Mouse (Mus musculus) liver, embryonic 13.5 days (tissue): ENCODE results near the gene Rhox7a. TPM values are rescaled to one million over a fixed set of nuclear protein-coding genes. Genes with fewer than 3 reads are reported as not detected.
"Not testable (repeated sequence)": the region's sequence is repeated elsewhere in the genome, so short reads cannot be mapped to it uniquely, and the experiment has no call there.

ENCODE experiments used
- ATAC-seq: fragments of 200-750 bp; cut with Nextera tagmentation; 2 replicates; pipeline ENCODE4 v1.8.0; 2017; ENCODE audit warnings: low read depth, mild to moderate bottlenecking, moderate number of reproducible peaks, moderate library complexity
- DNase-seq: peaks from one replicate; pipeline ENCODE4 v3.0.0; 2022
- H3K27ac ChIP-seq: fragments of 300-500 bp; sonication (generic); 2 replicates; pipeline ENCODE4 v1.5.1; 2015; ENCODE audit warnings: moderate library complexity, mild to moderate bottlenecking, inconsistent platforms
- H3K27me3 ChIP-seq: fragments of 300-500 bp; sonication (generic); 2 replicates; pipeline ENCODE4 v1.6.1; 2015; ENCODE audit warnings: mild to moderate bottlenecking, inconsistent platforms
- H3K36me3 ChIP-seq: fragments of 300-500 bp; sonication (generic); 2 replicates; pipeline ENCODE4 v1.6.1; 2015; ENCODE audit warnings: mild to moderate bottlenecking, inconsistent platforms
- H3K4me1 ChIP-seq: fragments of 300-500 bp; sonication (generic); replicated peaks from 2 replicates; pipeline ENCODE4 v1.6.1; 2015; ENCODE audit warnings: inconsistent platforms
- H3K4me2 ChIP-seq: fragments of 300-500 bp; sonication (generic); 2 replicates; pipeline ENCODE4 v1.6.1; 2015; ENCODE audit warnings: inconsistent platforms, mild to moderate bottlenecking, moderate library complexity
- H3K4me3 ChIP-seq: fragments of 300-500 bp; sonication (generic); replicated peaks from 2 replicates; pipeline ENCODE4 v1.5.1; 2015; ENCODE audit warnings: mild to moderate bottlenecking, inconsistent platforms
- H3K9ac ChIP-seq: fragments of 300-500 bp; sonication (generic); 2 replicates; pipeline ENCODE4 v1.6.1; 2015; ENCODE audit warnings: mild to moderate bottlenecking, inconsistent platforms
- H3K9me3 ChIP-seq: fragments of 300-500 bp; sonication (generic); replicated peaks from 2 replicates; pipeline ENCODE4 v1.6.1; 2016; ENCODE audit warnings: inconsistent platforms
- WGBS: fragments of 180-500 bp; shearing (Covaris S2); methylation state at CpG from one replicate; pipeline ENCODE4 v1.1.7; 2015; ENCODE audit not compliant: insufficient replicate concordance; 5-methylcytosine and 5-hydroxymethylcytosine counted together
- polyA plus RNA-seq: library from polyadenylated mRNA; unstranded; fragments of >200 nt; fragmentation: Nextera tagmentation; extraction: Ambion mirVana; gene quantifications from 2 replicates; pipeline ENCODE4 v1.2.1, GENCODE M21; 2015

Gene Rhox7a
- polyA plus RNA-seq, result not detected in 2 replicates

DNA sequence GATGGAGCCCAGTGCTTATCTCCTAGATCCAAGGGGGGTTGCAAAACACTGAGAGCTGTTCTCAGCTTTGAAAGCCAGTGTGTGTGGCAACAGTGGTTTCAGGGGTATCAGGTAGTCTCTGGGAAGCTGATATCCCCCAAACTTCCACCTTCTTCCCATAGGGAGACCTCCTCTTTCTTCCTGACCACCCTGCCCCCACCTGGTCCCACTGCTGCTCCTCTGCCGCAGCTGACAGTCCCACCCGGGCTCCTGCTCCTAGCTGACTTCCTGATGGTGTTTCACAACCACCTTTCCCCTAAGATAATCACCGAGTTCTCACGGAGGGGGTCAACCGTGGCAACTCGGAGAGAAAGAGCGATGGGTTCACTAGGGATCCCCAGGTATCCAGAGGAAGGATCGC, at the start of gene Rhox7a:
Gene Rhox7a, plus strand, starts transcription at position 301 of the 400 bp plus-strand sequence.
- not testable (repeated sequence) for H3K4me1 ChIP-seq, ATAC-seq, H3K9me3 ChIP-seq, H3K4me3 ChIP-seq, H3K36me3 ChIP-seq, DNase-seq, H3K4me2 ChIP-seq, H3K27ac ChIP-seq, H3K27me3 ChIP-seq, H3K9ac ChIP-seq
- 57% methylated on average over 8 of the region's 8 CpGs for WGBS

DNA sequence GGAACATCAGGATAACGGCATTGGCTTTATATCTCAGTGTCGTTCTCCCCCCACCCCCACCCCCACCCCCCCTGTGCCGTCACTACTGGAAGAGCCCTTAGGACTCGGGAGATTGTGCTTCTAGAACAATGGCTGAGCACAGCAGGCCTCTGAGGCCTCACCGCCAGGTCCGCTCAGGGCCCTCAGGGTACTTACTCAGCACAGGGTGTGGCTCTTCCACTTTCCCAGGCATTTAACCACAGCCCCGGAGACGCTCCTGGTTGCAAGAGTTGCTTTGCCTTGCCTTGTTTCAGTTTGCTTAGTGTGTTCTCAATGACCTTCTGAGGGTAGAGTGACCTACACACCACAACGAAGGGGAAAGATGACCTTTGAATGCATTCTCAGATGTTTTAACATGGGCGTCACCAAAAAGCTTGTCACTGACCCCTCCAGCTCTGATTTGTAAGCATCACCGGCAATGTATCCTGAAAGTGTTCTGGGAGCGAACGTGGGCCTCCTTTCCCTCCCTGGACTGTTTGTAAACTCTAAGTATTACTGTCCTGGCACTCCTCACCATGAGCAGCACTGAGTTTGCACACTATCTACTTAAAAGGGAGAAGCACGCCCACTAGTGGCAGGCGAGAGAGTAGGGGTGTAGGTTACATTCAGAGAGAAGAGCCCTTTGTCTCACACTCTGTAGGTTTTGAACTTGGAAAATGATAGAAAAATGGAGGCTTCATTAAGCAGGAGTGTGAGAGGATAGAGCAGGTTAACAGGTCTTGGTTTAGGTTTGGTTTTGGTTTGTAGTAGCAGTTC, 24.0 kb upstream of the Rhox7a start:
- 64% methylated on average over 15 of the region's 15 CpGs for WGBS
- no peak for DNase-seq
- H3K4me1 ChIP-seq, result no peaks in the 10 kb centered on the region
- ATAC-seq, result no peak
- no peak overlapping the region for H3K4me3 ChIP-seq
- H3K36me3 ChIP-seq, result no peaks in the 10 kb centered on the region
- no peak overlapping the region for H3K27ac ChIP-seq
- H3K9ac ChIP-seq, result no peak overlapping the region
- no peak overlapping the region for H3K4me2 ChIP-seq
- H3K9me3 ChIP-seq, result no peaks in the 10 kb centered on the region
- H3K27me3 ChIP-seq, result no peaks in the 10 kb centered on the region

GRCm38 (mm10) chrX:37809396-37809795, 22.1 kb upstream of the Rhox7a start:
- no peak overlapping the region for H3K27ac ChIP-seq
- no peak overlapping the region for H3K9ac ChIP-seq
- H3K36me3 ChIP-seq, result no peaks in the 10 kb centered on the region
- ATAC-seq, result no peak
- H3K4me3 ChIP-seq, result no peak overlapping the region
- H3K4me2 ChIP-seq, result no peak overlapping the region
- H3K27me3 ChIP-seq, result no peaks in the 10 kb centered on the region
- no peak for DNase-seq
- no peaks in the 10 kb centered on the region for H3K4me1 ChIP-seq
- H3K9me3 ChIP-seq, result no peaks in the 10 kb centered on the region
- 68% methylated on average over 2 of the region's 2 CpGs for WGBS

DNA sequence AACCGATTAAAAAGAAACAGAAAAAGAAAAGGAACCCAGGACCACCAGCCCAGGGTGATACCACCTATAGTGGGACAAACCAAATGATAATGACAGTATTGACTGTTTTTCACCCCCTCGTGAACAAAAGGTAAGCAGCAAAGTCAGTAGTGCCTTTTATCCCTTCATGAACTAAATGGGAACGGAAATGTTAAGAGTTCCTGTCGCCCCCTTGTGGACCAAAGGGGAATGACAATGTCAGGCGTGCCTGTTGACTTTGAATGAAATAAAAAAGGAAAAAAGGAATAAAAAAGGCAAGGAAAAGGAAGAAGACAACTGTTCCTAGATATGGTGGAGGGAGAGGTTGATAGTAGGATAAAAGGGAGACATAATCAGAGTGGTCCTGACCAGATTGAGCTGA, 20.3 kb upstream of the Rhox7a start:
- H3K4me3 ChIP-seq, result no peak overlapping the region
- H3K27me3 ChIP-seq, result no peaks in the 10 kb centered on the region
- no peak overlapping the region for H3K4me2 ChIP-seq
- H3K9me3 ChIP-seq, result no peaks in the 10 kb centered on the region
- H3K36me3 ChIP-seq, result no peaks in the 10 kb centered on the region
- no peak overlapping the region for H3K27ac ChIP-seq
- DNase-seq (no peak), ATAC-seq (no peak)
- WGBS, result 23% methylated on average over 5 of the region's 5 CpGs
- no peak overlapping the region for H3K9ac ChIP-seq
- no peaks in the 10 kb centered on the region for H3K4me1 ChIP-seq

DNA sequence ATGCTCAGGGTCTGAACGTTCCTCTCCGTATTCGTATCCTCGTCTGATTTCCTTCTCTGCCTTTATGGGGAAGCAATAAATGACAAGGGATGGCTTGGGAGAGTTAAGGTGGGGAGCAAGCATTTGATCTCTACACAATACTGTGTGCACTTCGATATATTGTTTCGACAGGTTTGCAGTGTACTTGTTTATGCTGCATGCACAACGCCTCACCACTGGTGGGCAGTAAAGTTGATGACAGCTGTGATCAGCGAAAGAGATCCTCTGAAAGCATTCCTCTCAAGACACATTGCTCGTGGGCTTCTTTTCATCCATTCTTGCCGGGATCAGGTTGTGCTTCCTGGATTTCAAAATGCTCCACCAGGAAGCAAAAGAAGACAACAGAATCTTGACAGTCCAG, 15.8 kb upstream of the Rhox7a start:
- DNase-seq (no peak), ATAC-seq (no peak)
- H3K4me1 ChIP-seq, result no peaks in the 10 kb centered on the region
- H3K9ac ChIP-seq, result no peak overlapping the region
- H3K27ac ChIP-seq, result no peak overlapping the region
- no peaks in the 10 kb centered on the region for H3K27me3 ChIP-seq
- no peak overlapping the region for H3K4me2 ChIP-seq
- H3K36me3 ChIP-seq, result no peaks in the 10 kb centered on the region
- no peaks in the 10 kb centered on the region for H3K9me3 ChIP-seq
- H3K4me3 ChIP-seq, result no peak overlapping the region
- WGBS, result 59% methylated on average over 10 of the region's 10 CpGs

DNA sequence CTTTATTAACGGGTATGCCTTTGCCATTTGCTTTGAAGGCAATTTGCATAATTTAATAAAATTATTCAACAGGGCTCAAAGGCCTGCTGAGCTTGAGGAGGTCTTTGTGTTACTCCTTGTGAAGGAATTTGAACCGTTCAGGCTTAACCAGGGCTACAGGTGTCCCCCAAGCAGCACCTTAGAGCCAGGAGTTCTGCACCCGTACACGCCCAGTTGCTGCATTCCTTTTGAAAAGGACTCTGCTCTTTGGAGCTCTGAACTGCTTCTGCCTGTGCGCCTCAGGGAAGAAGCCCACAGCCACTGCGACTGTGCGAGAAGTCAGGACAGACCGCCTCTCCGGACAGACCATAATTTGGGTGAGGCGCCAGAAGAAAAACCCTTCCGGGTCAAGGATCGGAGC, 4.9 kb upstream of the Rhox7a start, which contains the start of gene Rhox6:
Gene Rhox6, plus strand, starts transcription at position 301 of the 400 bp plus-strand sequence.
- H3K36me3 ChIP-seq, H3K27ac ChIP-seq, H3K4me1 ChIP-seq, ATAC-seq, H3K9me3 ChIP-seq, H3K9ac ChIP-seq, DNase-seq, H3K27me3 ChIP-seq, H3K4me2 ChIP-seq, H3K4me3 ChIP-seq: not testable (repeated sequence)
- 75% methylated on average over 4 of the region's 12 CpGs for WGBS

DNA sequence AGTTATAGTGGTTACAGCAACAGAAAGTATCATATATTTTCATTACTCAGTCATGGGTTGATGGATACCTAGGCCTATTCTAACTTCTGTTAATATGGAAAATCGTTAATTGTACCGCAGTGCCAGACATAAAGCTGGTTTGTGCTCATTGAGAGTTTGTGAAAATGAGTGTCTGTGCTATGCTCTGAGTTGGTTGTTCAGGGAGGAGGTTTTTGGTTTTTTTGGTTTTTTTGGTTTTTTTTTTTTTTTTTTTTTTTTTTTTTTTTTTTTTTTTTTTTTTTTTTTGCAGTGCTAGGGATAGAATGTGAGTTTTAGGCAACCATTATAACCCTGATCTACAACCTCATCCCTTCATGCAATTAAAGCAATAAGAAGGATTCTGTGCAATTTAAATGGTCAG, 40.2 kb downstream of the Rhox7a start:
- DNase-seq (no peak), ATAC-seq (no peak)
- Histone ChIP-seq H3K27ac (no peak overlapping the region), H3K9ac (no peak overlapping the region), H3K4me1 (no peaks in the 10 kb centered on the region), H3K4me2 (no peak overlapping the region), H3K36me3 (no peaks in the 10 kb centered on the region), H3K4me3 (no peak overlapping the region), H3K27me3 (no peaks in the 10 kb centered on the region), H3K9me3 (no peaks in the 10 kb centered on the region)
- 77% methylated on average over 2 of the region's 2 CpGs for WGBS

- H3K36me3 ChIP-seq, result no peaks in the 10 kb centered on the region
- H3K4me2 ChIP-seq, result no peak within 1 kb of the TSS
- 64% methylated on average over 4 of the region's 4 CpGs for WGBS
- H3K4me3 ChIP-seq, result no peak within 1 kb of the TSS
- H3K27ac ChIP-seq, result no peak within 1 kb of the TSS
- ATAC-seq (no peak), DNase-seq (no peak)
- no peak within 1 kb of the TSS for H3K9ac ChIP-seq
- H3K4me1 ChIP-seq, result no peaks in the 10 kb centered on the region
- H3K27me3 ChIP-seq, result no peaks in the 10 kb centered on the region
- no peaks in the 10 kb centered on the region for H3K9me3 ChIP-seq
These were observed 47.4 kb downstream of the Rhox7a start, which contains the start of gene Rhox8 for GRCm38 (mm10) chrX:37878844-37879243. TSS of gene Rhox8 (minus strand) at chrX:37878944.

Other genes starting within 250 kb of the Rhox7a start
- gene Rhox4f, start 224.0 kb upstream of the Rhox7a start, polyA plus RNA-seq, result not detected in 2 replicates
- not detected in 2 replicates for gene Rhox3g, start 203.1 kb upstream of the Rhox7a start, polyA plus RNA-seq
- gene Rhox2g, start 188.2 kb upstream of the Rhox7a start, polyA plus RNA-seq, result not detected in 2 replicates
- not detected in 2 replicates for gene Rhox4g, start 180.4 kb upstream of the Rhox7a start, polyA plus RNA-seq
- gene Rhox3h, start 162.9 kb upstream of the Rhox7a start, polyA plus RNA-seq, result not detected in 2 replicates
- gene Rhox2h, start 158.4 kb upstream of the Rhox7a start, polyA plus RNA-seq, result not detected in 2 replicates
- 3.1 and 3.2 TPM in 2 replicates for gene Rhox5, start 26.8 kb upstream of the Rhox7a start, polyA plus RNA-seq
- not detected in 2 replicates for gene Rhox6, start 4.8 kb upstream of the Rhox7a start, polyA plus RNA-seq
- not detected in 2 replicates for gene Rhox8, start 47.3 kb downstream of the Rhox7a start, polyA plus RNA-seq
- not detected in 2 replicates for gene Rhox7b, start 65.5 kb downstream of the Rhox7a start, polyA plus RNA-seq
- gene Rhox9, start 70.1 kb downstream of the Rhox7a start, polyA plus RNA-seq, result not detected in 2 replicates
- not detected in 2 replicates for gene Btg1-ps1, start 187.1 kb downstream of the Rhox7a start, polyA plus RNA-seq
- not detected in 2 replicates for gene Btg1-ps2, start 211.4 kb downstream of the Rhox7a start, polyA plus RNA-seq
- gene Rhox10, start 234.8 kb downstream of the Rhox7a start, polyA plus RNA-seq, result not detected in 2 replicates